Mouse (Mus musculus): ENCODE data around the gene Pomc. TPM values are rescaled to one million over a fixed set of nuclear protein-coding genes. Genes with fewer than 3 reads are reported as not detected.
"Not testable (repeated sequence)": the region's sequence is repeated elsewhere in the genome, so short reads cannot be mapped to it uniquely, and the experiment has no call there.

Gene Pomc
- total RNA-seq, 4 experiments from 2014 or later: 2.0 to 3.0 (median 2.8) TPM

- no peak for DNase-seq (ENCODE audit: low spot score in 2 of 2)
Observed at GRCm38 (mm10) chr12:3967196-3967595, 12.4 kb downstream of the Pomc start.

GRCm38 (mm10) chr12:3968380-3968779, 13.6 kb downstream of the Pomc start:
- DNase-seq (ENCODE audit: low spot score in 2 of 2): no peak

- DNase-seq (ENCODE audit: low spot score in 2 of 2): not testable (repeated sequence)
Observed at GRCm38 (mm10) chr12:3973169-3973568, 18.4 kb downstream of the Pomc start.

GRCm38 (mm10) chr12:3980991-3981349, 26.2 kb downstream of the Pomc start:
- no peak for DNase-seq (ENCODE audit: low spot score in 2 of 2)

GRCm38 (mm10) chr12:3981350-3982131, 26.8 kb downstream of the Pomc start:
- peak; percentile 68 to 86 for DNase-seq (ENCODE audit: low spot score in 2 of 2)

GRCm38 (mm10) chr12:3982257-3982656, 27.5 kb downstream of the Pomc start:
- peak; percentile 52 to 56 for DNase-seq (ENCODE audit: low spot score in 2 of 2)

- peak; percentile 63 to 91 for DNase-seq (ENCODE audit: low spot score in 2 of 2)
Observed at GRCm38 (mm10) chr12:3983736-3984135, 29.0 kb downstream of the Pomc start.

GRCm38 (mm10) chr12:3984446-3984845, 29.7 kb downstream of the Pomc start:
- no peak for DNase-seq (ENCODE audit: low spot score in 2 of 2)

- no peak for DNase-seq (ENCODE audit: low spot score in 2 of 2)
Observed at GRCm38 (mm10) chr12:3989943-3990342, 35.2 kb downstream of the Pomc start.

- DNase-seq (ENCODE audit: low spot score in 2 of 2): no peak
Observed at GRCm38 (mm10) chr12:3991047-3991446, 36.3 kb downstream of the Pomc start.

- DNase-seq (ENCODE audit: low spot score in 2 of 2): no peak
Observed at GRCm38 (mm10) chr12:3996749-3997148, 42.0 kb downstream of the Pomc start.

GRCm38 (mm10) chr12:4000406-4000805, 45.7 kb downstream of the Pomc start:
- DNase-seq (ENCODE audit: low spot score in 2 of 2): no peak

- no peak for DNase-seq (ENCODE audit: low spot score in 2 of 2)
Observed at GRCm38 (mm10) chr12:4004648-4005047, 49.9 kb downstream of the Pomc start.

- DNase-seq (ENCODE audit: low spot score in 2 of 2): no peak
Observed at GRCm38 (mm10) chr12:4006079-4006478, 51.3 kb downstream of the Pomc start.

GRCm38 (mm10) chr12:4007181-4007580, 52.4 kb downstream of the Pomc start:
- DNase-seq (ENCODE audit: low spot score in 2 of 2): no peak

GRCm38 (mm10) chr12:4007766-4008165, 53.0 kb downstream of the Pomc start:
- DNase-seq (ENCODE audit: low spot score in 2 of 2): no peak

- DNase-seq (ENCODE audit: low spot score in 2 of 2): no peak
Observed at GRCm38 (mm10) chr12:4008731-4009130, 54.0 kb downstream of the Pomc start.

Other genes with a start within 250 kb of the Pomc start
- 10 to 100 TPM; 74.0 to 91.8 (median 80.6) TPM for gene Dnmt3a, start 148.9 kb upstream of the Pomc start, total RNA-seq (2022)
- 100 to 1,000 TPM; 109 to 118 (median 115) TPM for gene Efr3b, start 84.0 kb downstream of the Pomc start, total RNA-seq (2022)
- 10 to 100 TPM; 77.2 to 91.1 (median 82.4) TPM for gene Dnajc27, start 127.6 kb downstream of the Pomc start, total RNA-seq (2022)
- gene Adcy3, start 178.2 kb downstream of the Pomc start, total RNA-seq (2022): 10 to 100 TPM; 45.8 to 57.2 (median 51.6) TPM

All from layer of hippocampus, adult 8-10 months (tissue).